Mouse (Mus musculus): ENCODE data around the gene Gm20671.
"Not testable (repeated sequence)": the region's sequence is repeated elsewhere in the genome, so short reads cannot be mapped to it uniquely, and the experiment has no call there.

The Gm20671 gene

DNA sequence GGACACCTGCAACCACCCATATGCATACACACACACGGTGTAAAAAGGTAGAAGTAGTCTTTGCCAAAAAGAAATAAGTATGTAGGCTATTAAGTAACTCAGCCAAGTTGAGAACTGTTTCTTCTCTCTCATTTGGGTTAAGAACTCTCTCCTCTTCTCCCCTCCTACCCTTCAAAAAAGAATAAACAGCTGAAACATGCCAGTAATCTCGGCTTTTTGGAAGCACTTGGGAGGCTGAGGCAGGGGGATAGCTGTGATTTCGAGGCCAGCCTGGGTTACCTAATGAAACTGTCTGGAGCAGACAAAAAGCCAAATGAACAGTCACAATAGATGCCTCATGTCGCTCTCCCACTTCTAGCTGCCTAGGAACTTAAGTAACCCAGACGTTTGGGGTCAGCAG, 42.2 kb downstream of the Gm20671 start:
- no peak for DNase-seq

DNA sequence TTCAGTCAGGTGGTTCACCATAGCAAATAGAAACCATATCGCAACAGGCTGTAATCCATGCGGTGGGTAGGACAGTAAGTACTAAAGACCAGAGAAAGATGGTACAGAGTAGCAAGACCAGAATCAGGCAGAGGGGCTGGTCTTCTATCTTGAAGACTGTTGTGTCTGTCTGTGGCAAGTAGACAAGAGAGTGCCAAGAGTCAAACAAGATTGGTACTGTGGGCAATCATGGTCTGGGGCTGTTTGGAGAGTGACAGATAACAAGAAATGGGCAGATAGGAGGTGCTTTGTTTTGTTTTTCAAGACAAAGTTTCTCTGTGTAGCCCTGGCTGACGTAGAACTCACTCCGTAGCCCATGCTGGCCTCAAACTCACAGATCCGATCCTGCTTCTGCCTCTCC, 45.3 kb downstream of the Gm20671 start:
- no peak for DNase-seq

DNA sequence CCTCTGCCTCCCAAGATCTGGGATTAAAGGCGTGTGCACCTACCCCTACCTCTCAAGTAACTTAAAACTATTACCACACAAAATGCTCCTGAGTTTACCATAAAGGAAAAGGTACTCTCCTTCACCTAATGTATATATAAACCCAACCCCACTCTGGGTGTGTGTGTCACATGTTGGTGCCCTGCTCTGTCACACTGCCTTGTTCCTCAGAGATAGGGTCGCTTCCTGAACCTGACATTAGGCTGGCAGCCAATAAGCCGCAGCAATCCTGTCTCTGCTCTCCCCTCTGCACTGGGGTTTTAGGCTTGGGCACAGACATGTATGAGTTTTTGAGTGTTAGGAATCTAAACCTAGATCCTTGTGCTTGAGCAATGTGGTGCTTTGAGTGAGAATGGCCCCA, 48.7 kb downstream of the Gm20671 start:
- no peak for DNase-seq

DNA sequence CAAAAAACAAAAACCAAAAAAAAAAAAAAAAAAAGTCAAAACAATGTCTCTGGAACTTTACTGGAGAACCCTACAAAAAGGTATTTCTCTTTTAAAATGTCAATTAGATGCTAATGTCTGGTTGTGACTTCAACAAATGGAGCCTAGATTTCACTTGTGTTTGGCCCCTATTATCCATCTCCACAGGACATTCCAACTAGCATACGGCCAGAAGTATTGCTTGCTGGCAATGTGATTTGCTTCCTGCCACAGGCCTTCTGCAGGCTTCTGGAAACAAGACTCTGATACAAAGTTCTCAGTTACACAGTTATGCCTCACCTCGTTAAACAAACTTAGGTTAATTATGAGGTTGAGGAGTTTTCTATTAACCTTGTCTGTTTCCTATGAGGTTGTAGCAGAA, 54.5 kb downstream of the Gm20671 start:
- no peak for DNase-seq

- DNase-seq: no peak
Observed at GRCm38 (mm10) chr5:32767636-32768373, 59.1 kb downstream of the Gm20671 start.

- no peak for DNase-seq
Observed at GRCm38 (mm10) chr5:32767004-32767403, 59.9 kb downstream of the Gm20671 start.

DNA sequence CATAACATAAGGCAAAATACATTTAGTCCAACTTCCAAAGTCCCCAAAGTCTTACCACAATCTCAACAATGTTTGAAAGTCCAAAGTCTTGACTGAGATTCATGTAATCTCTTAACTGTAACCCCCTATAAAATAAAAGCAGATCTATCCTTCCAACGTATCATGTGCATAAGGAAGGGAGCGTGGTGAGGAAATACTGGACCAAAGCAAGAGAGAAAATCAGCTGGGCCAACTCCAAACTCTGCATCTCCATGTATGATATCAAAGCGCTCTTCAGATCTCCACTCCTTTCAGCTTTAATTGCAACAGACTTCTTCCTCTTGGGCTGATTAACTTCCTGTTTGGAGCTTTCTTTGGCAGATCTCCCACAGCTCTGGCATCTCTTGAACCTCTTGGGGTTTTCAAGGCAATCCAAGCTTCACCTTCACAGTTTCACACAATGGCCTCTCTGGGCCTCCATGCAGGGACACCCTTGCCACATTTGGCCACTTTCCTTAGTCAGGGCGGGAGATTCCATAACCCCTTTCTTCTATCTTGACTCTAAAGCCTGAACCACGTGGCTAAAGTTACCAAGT, 65.3 kb downstream of the Gm20671 start:
- DNase-seq: no peak

GRCm38 (mm10) chr5:32760787-32761186, 66.1 kb downstream of the Gm20671 start:
- no peak for DNase-seq

DNA sequence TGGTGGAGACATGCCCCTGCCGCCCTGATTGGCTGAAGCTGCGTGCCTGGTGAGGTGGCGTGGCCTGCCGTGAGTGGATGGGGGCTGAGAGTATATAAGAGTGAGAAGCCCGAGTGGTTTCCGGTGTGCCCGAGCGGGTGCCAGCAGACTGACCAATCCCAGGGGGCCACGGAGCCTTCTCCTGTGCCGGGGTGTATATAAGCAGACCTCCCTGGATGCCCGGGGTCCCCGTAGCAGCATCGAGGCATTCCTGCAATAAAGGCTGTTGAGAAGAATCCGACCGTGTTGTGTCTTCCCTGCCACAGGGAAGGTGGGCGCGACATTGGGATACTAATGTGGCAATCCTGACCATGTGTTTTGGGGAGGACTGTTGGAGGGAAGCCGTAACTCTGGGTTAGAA, 66.6 kb downstream of the Gm20671 start:
- not testable (repeated sequence) for DNase-seq

DNA sequence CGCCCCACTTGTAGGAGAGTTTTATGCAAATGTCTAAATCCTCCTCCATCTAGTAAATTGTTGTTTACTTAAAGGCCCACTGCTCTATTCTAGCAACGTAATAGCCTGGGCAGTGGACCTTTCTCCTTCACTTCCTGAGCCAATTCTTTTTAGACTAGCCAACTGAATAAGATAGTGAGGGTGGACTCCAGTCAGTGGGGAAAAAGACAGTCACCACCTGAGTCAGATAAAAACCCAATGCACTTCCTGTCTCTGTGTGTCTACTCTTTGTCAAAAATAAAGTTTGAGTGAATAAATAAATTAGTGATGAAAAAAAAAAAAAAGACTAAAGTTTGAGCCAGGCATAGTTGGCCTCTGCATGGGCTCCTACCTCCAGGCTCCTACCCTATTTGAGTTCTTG, 67.2 kb downstream of the Gm20671 start:
- no peak for DNase-seq

- no peak for DNase-seq
Observed at GRCm38 (mm10) chr5:32756141-32756540, 70.8 kb downstream of the Gm20671 start.

GRCm38 (mm10) chr5:32751736-32752135, 75.2 kb downstream of the Gm20671 start:
- DNase-seq: no peak

GRCm38 (mm10) chr5:32748936-32749335, 78.0 kb downstream of the Gm20671 start:
- no peak for DNase-seq

- DNase-seq: peak; percentile 58
Observed at GRCm38 (mm10) chr5:32747650-32748375, 79.1 kb downstream of the Gm20671 start.

DNA sequence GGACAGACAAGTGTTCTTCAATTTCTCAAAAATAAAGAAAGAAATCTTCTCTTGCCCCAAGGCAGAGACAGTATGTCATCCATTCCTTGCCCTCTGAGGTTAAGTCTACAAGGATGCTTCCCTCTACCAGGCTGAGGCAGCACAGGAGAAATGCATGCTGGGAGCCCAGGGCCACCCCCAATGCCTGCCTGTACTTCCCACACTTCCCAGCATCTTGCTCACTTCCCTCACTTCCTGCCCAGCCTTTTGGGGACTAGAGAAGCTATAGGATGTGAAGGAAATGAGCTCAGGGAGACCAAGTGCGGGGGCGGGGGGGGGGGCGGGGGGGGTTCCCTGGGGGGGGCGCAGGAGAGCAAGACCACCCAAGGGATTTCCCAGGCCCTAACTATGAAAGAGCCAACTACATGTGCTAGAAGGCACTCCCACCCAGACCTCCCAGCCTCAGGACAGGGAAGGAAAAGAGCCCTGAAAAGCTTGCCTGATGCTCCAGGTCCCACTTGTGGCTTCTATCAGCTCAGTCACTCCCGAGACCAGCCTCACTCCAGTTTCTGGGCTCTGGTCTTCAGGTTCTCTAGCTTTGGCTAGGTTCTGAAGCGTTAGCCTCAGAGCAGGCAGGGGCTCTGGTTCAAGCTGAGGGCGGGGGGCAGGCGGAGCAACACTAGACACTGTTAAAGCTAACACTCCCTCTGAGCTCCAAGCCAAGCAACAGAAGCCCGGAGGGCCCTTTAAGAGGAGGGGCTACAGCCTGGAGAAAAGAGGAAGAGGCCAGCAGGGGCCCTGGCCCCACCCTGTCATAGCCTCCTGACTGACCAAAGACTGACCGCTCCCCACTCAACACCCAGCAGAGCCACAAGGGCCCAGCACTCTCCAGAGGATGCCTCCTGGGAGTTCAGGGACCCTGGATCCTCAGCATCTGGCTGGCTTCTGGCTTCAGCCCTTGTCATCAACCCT, 80.9 kb downstream of the Gm20671 start:
- peak; percentile 62 for DNase-seq

GRCm38 (mm10) chr5:32742149-32742548, 84.8 kb downstream of the Gm20671 start:
- DNase-seq: peak; percentile 84

- peak; percentile 59 for DNase-seq
Observed at GRCm38 (mm10) chr5:32741377-32741776, 85.5 kb downstream of the Gm20671 start.

GRCm38 (mm10) chr5:32740850-32741249, 86.1 kb downstream of the Gm20671 start:
- DNase-seq: peak; percentile 42

DNA sequence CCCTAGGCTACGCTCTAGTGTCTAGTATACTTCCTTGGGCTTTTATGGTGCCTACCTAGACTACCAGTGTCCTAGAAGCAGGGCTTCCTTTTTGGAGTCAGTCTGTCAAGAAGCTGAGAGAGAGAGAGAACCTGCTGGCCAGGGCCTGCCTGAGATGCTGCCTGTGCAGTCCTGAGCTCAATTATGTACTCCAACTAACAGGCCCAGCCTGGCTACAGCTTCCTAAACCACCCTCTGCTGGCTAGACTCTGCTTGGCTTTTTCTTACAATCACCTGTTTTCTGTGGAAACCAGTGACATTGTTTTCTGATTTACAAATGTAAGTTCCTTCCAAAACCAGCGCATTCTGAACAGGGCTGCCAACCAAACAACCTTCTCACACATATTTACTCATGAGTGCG, 86.8 kb downstream of the Gm20671 start:
- no peak for DNase-seq

DNA sequence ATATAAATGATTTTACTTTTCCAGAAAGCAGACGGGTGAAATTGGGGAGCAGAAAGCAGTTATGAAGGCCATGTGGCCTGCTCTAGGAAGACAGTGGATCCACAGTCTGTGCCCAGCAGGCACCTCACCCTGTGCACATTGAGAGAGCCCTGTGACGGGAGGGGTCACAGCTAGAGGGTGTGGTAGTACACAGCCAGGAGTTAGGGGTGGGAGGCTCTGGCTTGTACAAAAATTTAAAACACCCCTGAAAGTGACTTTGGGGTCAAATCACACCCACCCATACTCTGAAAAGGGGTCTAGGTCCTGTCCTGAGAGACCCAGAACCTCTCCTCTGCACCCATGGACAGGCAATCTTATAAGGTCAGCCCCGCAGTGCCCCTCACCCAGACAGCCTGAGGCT, 90.1 kb downstream of the Gm20671 start:
- not testable (repeated sequence) for DNase-seq

GRCm38 (mm10) chr5:32735779-32736178, 91.1 kb downstream of the Gm20671 start:
- DNase-seq: no peak

- not testable (repeated sequence) for DNase-seq
Observed at GRCm38 (mm10) chr5:32733892-32734291, 93.0 kb downstream of the Gm20671 start.

DNA sequence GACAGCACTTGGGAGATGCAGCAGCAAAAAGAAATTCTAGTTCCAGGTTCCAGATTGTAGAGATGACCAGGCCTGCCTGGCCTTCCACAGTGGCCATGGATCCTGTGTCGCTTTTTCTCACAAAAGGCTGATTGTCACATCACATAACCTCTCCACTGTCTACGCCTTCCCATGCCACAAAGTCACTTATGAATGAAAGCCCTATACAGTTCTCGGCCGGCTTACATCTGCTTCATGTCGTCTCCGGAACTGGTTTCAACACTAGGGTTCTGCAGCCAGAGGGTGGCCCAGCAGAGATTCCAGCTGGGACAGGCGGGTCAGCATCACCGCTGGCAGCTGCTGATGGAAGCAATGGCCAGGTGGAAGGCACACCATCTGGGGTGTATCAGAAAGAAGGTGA, 98.1 kb downstream of the Gm20671 start:
- no peak for DNase-seq
